Mouse (Mus musculus) limb, embryonic 15.5 days (tissue): ENCODE measurements around the gene Fhad1. TPM values are rescaled to one million over a fixed set of nuclear protein-coding genes. Genes with fewer than 3 reads are reported as not detected.
"Not testable (repeated sequence)": the region's sequence is repeated elsewhere in the genome, so short reads cannot be mapped to it uniquely, and the experiment has no call there.

Source experiments
- ATAC-seq: fragments of 200-750 bp; cut with Nextera tagmentation; 2 replicates; pipeline ENCODE4 v1.8.0; 2017; ENCODE audit warnings: low read depth, moderate TSS enrichment; ENCODE audit not compliant: insufficient number of reproducible peaks, low FRiP score, low TSS enrichment
- H3K27ac ChIP-seq: fragments of 300-500 bp; sonication (generic); 2 replicates; pipeline ENCODE4 v1.5.1; 2015; ENCODE audit warnings: moderate library complexity, mild to moderate bottlenecking, inconsistent platforms
- H3K27me3 ChIP-seq: fragments of 300-500 bp; sonication (generic); 2 replicates; pipeline ENCODE4 v1.6.1; 2015; ENCODE audit warnings: inconsistent platforms
- H3K36me3 ChIP-seq: fragments of 300-500 bp; sonication (generic); 2 replicates; pipeline ENCODE4 v1.6.1; 2015; ENCODE audit warnings: inconsistent platforms
- H3K4me1 ChIP-seq: fragments of 300-500 bp; sonication (generic); 2 replicates; pipeline ENCODE4 v1.6.1; 2015; ENCODE audit warnings: inconsistent platforms
- H3K4me2 ChIP-seq: fragments of 300-500 bp; sonication (generic); 2 replicates; pipeline ENCODE4 v1.6.1; 2015; ENCODE audit warnings: mild to moderate bottlenecking, inconsistent platforms
- H3K4me3 ChIP-seq: fragments of 300-500 bp; sonication (generic); 2 replicates; pipeline ENCODE4 v1.5.1; 2015; ENCODE audit warnings: mild to moderate bottlenecking, inconsistent platforms
- H3K9ac ChIP-seq: fragments of 300-500 bp; sonication (generic); 2 replicates; pipeline ENCODE4 v1.6.1; 2015; ENCODE audit warnings: inconsistent platforms
- H3K9me3 ChIP-seq: fragments of 300-500 bp; sonication (generic); 2 replicates; pipeline ENCODE4 v1.6.1; 2016; ENCODE audit warnings: inconsistent platforms
- WGBS: fragments of 180-500 bp; shearing (Covaris S2); methylation state at CpG from one replicate; pipeline ENCODE4 v1.1.7; 2015; 5-methylcytosine and 5-hydroxymethylcytosine counted together
- polyA plus RNA-seq: library from polyadenylated mRNA; unstranded; fragments of >200 nt; fragmentation: Nextera tagmentation; extraction: Ambion mirVana; gene quantifications from 2 replicates; pipeline ENCODE4 v1.2.1, GENCODE M21; 2015

Fhad1 gene
- polyA plus RNA-seq, 1 experiment from 2014 or later = 3.9 TPM

DNA sequence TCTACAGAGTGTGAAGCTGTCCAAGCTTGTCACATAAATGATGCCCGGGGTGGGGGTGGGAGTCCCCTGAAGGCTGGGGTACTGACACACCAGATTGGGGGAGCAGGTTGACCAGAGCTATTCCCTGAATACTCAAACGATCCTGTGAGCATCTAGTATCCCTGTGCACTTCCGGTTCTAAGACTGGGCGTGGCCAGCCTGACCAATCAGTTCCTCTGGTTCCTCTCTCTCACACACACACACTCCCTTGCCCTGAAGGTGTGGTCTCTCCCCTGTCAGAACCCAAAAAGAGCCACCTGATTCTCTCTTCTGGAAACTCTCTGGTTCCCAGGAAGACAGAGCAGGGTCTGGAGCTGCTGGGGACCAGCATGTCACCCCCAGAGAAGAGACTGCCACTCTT is 38.4 kb upstream of the Fhad1 start:
- Histone ChIP-seq H3K9me3 (no peaks in the 10 kb centered on the region), H3K27ac (no peak overlapping the region), H3K9ac (no peak overlapping the region), H3K4me3 (no peak overlapping the region), H3K4me1 (peaks cover 25% of the 10 kb centered on the region), H3K27me3 (no peaks in the 10 kb centered on the region), H3K36me3 (no peaks in the 10 kb centered on the region), H3K4me2 (no peak overlapping the region)
- ATAC-seq = no peak
- 51% methylated on average over 4 of the region's 4 CpGs for WGBS

DNA sequence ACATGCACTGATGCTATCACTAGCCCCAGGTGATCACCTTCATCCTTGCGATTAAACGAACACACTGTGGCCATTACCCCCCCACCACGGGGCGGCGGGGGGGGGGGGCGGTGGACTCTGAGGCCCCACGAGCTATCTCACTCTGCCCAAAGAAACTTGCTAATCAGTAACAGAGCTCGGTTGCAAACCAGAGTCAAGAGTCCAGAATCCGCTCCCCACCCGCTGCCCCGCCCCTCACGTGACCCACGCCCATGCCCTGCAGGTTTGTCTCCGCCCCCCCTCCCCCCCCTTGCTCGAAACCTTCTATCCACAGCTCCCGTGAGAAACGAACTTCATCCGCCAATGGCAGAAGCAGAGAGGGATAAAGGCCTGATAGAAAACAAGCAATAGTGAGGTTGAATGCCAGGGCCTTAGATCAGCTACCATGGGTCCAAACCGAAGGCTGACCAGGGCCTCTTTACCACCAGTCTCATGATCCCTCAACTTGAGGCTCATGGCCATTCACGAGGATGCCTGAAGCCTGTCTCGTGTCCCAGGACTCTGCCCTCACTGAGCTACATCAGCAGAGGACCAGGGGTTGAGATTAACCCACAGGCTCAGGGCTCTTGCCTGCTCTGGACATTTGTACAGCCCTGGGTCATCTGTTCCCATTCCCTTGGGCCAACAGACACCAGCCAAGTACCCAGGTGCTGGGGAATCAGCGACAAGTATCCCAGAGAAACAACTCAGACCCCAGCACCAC is 37.7 kb upstream of the Fhad1 start:
- no peak for ATAC-seq
- no peak overlapping the region for H3K27ac ChIP-seq

DNA sequence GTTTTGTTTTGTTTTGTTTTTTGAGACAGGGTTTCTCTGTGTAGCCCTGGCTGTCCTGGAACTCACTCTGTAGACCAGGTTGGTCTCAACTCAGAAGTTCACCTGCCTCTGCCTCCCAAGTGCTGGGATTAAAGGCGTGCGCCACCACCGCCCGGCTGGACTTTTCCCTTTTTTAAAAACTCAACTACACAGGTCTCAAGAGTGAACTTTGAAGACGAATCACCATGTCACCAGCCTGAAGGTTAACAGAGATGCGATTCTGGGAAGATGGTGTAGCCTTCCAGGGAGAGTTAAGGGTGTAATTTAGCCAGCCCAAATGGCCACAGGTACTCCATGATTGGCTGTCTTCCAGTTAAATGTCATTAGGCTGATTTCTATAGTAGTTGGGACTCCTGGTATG is 37.0 kb upstream of the Fhad1 start:
- not testable (repeated sequence) for H3K27ac ChIP-seq, H3K9me3 ChIP-seq, H3K36me3 ChIP-seq, H3K9ac ChIP-seq, H3K4me3 ChIP-seq, H3K27me3 ChIP-seq, H3K4me2 ChIP-seq, ATAC-seq
- WGBS = 78% methylated on average over 6 of the region's 6 CpGs
- H3K4me1 ChIP-seq = peaks cover 20% of the 10 kb centered on the region

More for the DNA sequence above, 37.7 kb upstream of the Fhad1 start:
- Histone ChIP-seq H3K4me2 (peak overlapping the region; percentile 24; the same call in 1 of the 2 replicates), H3K27me3 (no peaks in the 10 kb centered on the region), H3K36me3 (no peaks in the 10 kb centered on the region), H3K9ac (no peak overlapping the region), H3K4me3 (no peak overlapping the region), H3K9me3 (no peaks in the 10 kb centered on the region), H3K4me1 (peaks cover 20% of the 10 kb centered on the region)
- 25% methylated on average over 22 of the region's 22 CpGs for WGBS

DNA sequence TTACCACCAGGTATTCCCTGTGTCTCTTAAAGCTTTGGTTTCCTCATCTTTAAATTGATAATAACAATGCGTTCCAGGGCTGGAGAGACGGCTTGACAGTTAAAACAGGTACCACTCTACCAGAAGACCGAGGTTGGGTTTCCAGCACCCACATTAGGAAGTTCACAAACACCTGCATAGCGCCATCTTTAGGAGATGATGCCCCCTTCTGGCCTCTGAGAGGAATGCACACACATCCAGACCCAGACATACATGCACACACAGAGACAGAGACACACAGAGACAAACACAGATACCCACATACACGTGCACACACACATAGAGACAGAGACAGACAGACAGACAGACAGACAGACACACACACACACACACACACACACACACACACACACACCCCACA is 35.1 kb upstream of the Fhad1 start:
- Histone ChIP-seq H3K9me3 (no peaks in the 10 kb centered on the region), H3K36me3 (no peaks in the 10 kb centered on the region), H3K27ac (no peak overlapping the region), H3K4me3 (no peak overlapping the region), H3K9ac (no peak overlapping the region), H3K4me2 (no peak overlapping the region), H3K27me3 (no peaks in the 10 kb centered on the region), H3K4me1 (peaks cover 31% of the 10 kb centered on the region)
- no peak for ATAC-seq
- WGBS = 97% methylated on average over 5 of the region's 5 CpGs

DNA sequence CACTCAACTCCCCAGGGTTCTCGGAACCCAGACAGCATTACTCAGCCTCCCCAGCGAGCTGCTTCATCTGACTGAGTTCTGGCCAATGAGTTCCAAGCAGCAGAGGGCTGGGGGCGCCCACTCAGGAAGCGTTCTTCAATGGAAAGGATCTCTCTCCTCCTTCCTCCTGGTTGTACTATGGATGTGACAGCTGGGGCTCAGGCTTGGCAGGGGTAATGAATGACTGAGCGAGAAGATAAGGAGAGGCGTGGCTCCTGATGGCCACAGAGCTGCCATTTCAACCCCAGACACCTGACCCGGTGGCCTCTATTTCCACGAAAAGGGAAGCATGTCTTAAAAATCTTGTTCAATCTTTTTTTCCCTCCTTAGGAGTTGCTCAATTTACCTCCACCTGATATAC is 33.5 kb upstream of the Fhad1 start:
- Histone ChIP-seq H3K9ac (no peak overlapping the region), H3K9me3 (no peaks in the 10 kb centered on the region), H3K27ac (no peak overlapping the region), H3K4me3 (no peak overlapping the region), H3K4me1 (peaks cover 38% of the 10 kb centered on the region), H3K4me2 (no peak overlapping the region), H3K27me3 (no peaks in the 10 kb centered on the region), H3K36me3 (no peaks in the 10 kb centered on the region)
- 62% methylated on average over 8 of the region's 8 CpGs for WGBS
- no peak for ATAC-seq

DNA sequence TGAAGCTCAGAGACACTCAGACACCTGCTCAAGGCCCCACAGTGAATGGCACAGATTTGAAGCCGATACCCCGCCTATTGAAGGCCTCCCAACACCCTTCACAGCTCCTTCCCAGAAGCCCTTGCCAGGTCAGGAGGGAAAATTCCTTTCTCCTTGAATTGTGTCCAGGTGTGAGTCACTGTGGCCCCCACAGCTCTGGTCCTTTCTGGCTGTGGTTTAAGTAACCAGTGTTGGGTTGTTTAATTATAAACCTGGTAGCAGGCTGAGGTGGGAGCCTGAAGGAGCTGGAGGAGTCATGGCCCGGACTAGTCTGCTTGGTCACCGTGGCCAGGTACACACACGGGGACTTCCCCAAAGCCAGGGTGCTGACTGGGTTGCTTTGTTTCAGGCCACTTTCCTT is 32.1 kb upstream of the Fhad1 start:
- no peak overlapping the region for H3K9ac ChIP-seq
- H3K36me3 ChIP-seq = no peaks in the 10 kb centered on the region
- H3K9me3 ChIP-seq = no peaks in the 10 kb centered on the region
- 81% methylated on average over 5 of the region's 5 CpGs for WGBS
- H3K4me3 ChIP-seq = no peak overlapping the region
- no peak overlapping the region for H3K4me2 ChIP-seq
- H3K4me1 ChIP-seq = peaks cover 30% of the 10 kb centered on the region
- H3K27me3 ChIP-seq = no peaks in the 10 kb centered on the region
- no peak overlapping the region for H3K27ac ChIP-seq
- no peak for ATAC-seq

DNA sequence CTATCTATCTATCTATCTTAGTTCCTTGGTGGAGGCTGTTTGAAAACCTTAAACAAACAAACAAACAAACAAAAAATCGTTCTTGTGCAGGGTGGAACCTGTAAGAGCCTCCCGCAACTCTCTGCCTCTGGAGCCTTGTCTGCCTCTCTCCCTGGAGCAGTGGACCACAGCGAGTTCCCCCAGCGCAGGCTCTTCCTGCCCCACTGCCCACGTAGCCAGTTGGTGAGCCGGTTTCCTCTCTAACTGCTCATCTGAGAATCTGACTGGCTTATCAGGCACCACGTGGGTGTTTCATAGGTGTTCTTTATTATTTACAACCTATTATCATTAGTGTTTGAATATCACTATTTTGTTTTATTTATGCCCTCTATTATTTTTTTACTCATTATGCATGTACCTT is 31.6 kb upstream of the Fhad1 start:
- Histone ChIP-seq H3K4me3 (no peak overlapping the region), H3K36me3 (no peaks in the 10 kb centered on the region), H3K27ac (no peak overlapping the region), H3K9me3 (no peaks in the 10 kb centered on the region), H3K27me3 (no peaks in the 10 kb centered on the region), H3K4me1 (peaks cover 32% of the 10 kb centered on the region), H3K4me2 (no peak overlapping the region), H3K9ac (no peak overlapping the region)
- no peak for ATAC-seq
- WGBS = 78% methylated on average over 7 of the region's 7 CpGs

DNA sequence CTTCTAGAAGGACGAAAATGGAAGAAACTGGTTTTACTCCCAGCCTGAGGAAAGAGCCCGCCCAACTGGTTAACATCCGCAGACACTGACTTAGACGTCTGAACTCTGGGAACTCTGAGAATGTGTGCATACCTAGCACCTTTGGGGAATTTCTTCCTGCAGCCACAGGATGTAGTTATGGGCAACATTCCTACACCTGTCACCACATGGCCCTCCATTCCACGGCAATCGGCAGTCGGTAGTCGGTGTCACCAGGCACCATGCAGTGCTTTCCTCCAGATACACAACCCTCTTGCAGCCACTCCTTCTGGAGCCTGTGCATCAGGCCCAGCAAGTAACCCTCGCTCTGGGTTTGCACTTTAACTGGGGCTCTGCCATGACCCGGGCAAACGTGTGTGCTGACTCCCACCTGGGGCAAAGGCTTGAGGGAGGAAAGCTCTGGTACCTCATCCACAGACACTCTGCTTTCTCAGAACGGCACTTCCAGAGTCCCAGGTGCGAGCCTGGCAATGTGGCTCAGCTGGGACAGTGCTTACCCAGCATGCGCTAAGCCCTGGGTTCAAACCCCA is 30.8 kb upstream of the Fhad1 start:
- ATAC-seq = no peak
- Histone ChIP-seq H3K27ac (peak overlapping the region; percentile 27; the same call in 1 of the 2 replicates), H3K4me2 (no peak overlapping the region), H3K4me1 (peaks cover 32% of the 10 kb centered on the region), H3K9me3 (no peaks in the 10 kb centered on the region), H3K4me3 (no peak overlapping the region), H3K27me3 (no peaks in the 10 kb centered on the region), H3K36me3 (no peaks in the 10 kb centered on the region), H3K9ac (no peak overlapping the region)
- WGBS = 54% methylated on average over 14 of the region's 14 CpGs

DNA sequence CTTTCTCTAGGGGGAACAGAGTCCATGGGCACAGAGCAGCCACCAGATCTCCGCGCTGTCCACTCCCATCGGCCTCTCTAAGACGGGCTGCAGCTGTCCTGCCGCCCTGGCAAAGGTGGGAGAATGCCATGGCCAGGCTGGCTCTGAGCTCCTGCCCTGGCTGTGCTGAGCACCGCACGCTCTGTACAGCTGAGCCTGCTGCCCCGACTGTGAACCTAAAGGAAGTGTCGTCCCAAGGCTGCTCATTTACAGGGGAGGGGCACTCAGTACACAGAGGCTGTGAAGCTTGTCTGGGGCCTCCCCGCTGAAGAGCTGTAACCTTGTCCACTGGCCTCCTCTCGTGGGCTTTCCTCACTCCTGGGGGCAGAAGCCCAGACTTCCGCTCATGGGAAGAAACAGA is 29.6 kb upstream of the Fhad1 start:
- H3K36me3 ChIP-seq = no peaks in the 10 kb centered on the region
- no peak overlapping the region for H3K4me3 ChIP-seq
- no peaks in the 10 kb centered on the region for H3K9me3 ChIP-seq
- H3K9ac ChIP-seq = no peak overlapping the region
- WGBS = 58% methylated on average over 12 of the region's 12 CpGs
- H3K4me1 ChIP-seq = peaks cover 32% of the 10 kb centered on the region
- no peak overlapping the region for H3K27ac ChIP-seq
- no peak overlapping the region for H3K4me2 ChIP-seq
- ATAC-seq = peak; percentile 32; the same call in 1 of the 2 replicates
- H3K27me3 ChIP-seq = no peaks in the 10 kb centered on the region

DNA sequence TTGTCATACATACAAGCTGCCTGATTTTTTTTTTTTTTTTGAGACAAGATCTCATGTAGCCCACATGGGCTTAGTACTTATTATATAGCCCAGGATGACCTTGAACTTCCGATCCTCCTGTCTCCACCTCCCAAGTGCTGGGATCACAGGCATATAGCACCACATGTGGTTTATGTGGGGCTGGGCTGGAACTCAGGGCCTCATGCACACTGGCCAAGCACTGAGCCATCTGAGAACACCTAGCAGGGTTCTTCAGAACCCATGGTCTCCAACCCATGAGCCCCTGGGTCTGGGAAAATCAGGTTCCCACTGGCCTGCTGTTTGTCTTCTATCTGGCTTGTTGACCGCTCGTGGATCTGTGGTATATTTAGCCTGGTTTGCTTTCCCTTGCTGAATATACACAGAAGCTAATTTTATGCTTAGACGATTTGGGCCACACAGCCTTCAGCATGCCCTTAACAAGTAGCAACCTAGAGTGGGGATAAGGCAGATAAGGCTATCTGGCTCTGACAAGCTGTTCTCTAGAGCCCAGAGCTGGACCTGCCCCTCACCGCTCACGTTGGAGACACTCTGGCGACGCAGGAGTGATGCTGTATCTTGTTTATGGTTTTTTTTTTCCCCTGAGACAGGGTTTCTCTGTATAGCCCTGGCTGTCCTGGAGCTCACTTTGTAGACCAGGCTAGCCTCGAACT is 24.9 kb upstream of the Fhad1 start:
- Histone ChIP-seq H3K27ac (no peak overlapping the region), H3K9ac (no peak overlapping the region), H3K4me2 (no peak overlapping the region), H3K36me3 (peaks cover 12% of the 10 kb centered on the region), H3K4me3 (no peak overlapping the region), H3K9me3 (no peaks in the 10 kb centered on the region), H3K27me3 (no peaks in the 10 kb centered on the region), H3K4me1 (peaks cover 32% of the 10 kb centered on the region)
- no peak for ATAC-seq
- WGBS = 90% methylated on average over 9 of the region's 9 CpGs

DNA sequence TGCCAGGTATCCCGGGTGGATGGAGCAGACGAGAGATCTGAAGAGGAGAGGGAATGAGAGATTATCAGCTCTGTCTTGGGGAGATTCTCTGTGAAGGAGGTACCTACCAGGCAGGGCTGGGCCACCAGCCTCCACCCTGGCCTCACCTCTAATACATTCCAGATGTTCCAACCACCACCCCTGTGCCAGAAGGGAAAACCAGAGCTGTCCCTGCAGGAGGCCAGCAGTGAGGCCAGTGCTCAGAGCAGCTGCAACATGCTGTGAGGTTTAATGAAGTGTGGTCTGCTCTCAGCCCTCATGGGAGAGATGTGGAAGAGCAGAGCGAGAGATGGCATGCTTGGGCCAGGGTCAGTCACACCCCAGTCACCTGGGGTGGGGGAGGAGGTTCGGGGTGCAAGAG is 23.0 kb upstream of the Fhad1 start:
- Histone ChIP-seq H3K9ac (no peak overlapping the region), H3K4me1 (peaks cover 23% of the 10 kb centered on the region), H3K9me3 (no peaks in the 10 kb centered on the region), H3K27ac (no peak overlapping the region), H3K4me2 (no peak overlapping the region), H3K27me3 (no peaks in the 10 kb centered on the region), H3K36me3 (peaks cover 12% of the 10 kb centered on the region), H3K4me3 (no peak overlapping the region)
- 33% methylated on average over 4 of the region's 4 CpGs for WGBS
- ATAC-seq = no peak

DNA sequence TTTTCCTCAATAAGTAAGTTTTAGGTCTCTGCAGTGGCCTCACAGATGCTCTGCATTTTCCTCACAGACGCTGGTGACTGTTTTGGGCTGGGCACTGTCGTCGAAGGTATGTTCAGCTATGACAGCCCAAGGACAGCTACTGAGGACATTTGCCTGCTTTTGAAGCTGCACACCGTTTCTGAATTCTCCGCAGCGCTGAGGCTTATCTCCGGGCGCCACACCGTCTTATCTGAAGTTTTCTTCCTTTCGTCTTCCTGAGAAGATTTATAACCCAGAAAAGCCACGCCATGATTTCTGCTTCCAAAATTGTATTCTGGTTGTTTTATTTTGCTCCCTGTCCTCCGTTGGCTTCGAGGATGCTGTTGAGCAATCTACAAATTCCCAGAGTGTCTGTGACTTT is 13.7 kb upstream of the Fhad1 start:
- H3K9ac ChIP-seq = no peak overlapping the region
- H3K4me1 ChIP-seq = no peaks in the 10 kb centered on the region
- ATAC-seq = no peak
- H3K36me3 ChIP-seq = peaks cover 17% of the 10 kb centered on the region
- H3K27ac ChIP-seq = no peak overlapping the region
- no peak overlapping the region for H3K4me3 ChIP-seq
- no peaks in the 10 kb centered on the region for H3K9me3 ChIP-seq
- no peaks in the 10 kb centered on the region for H3K27me3 ChIP-seq
- H3K4me2 ChIP-seq = no peak overlapping the region
- WGBS = 73% methylated on average over 13 of the region's 13 CpGs
